Mouse (Mus musculus) ovary, postnatal 10 days (tissue): ENCODE results near the gene Lrrc29.
"Not testable (repeated sequence)": the region's sequence is repeated elsewhere in the genome, so short reads cannot be mapped to it uniquely, and the experiment has no call there.

Source experiments
- DNase-seq: peaks from one replicate; pipeline ENCODE4 v3.0.0; 2022; ENCODE audit warnings: low spot score

Gene Lrrc29

DNA sequence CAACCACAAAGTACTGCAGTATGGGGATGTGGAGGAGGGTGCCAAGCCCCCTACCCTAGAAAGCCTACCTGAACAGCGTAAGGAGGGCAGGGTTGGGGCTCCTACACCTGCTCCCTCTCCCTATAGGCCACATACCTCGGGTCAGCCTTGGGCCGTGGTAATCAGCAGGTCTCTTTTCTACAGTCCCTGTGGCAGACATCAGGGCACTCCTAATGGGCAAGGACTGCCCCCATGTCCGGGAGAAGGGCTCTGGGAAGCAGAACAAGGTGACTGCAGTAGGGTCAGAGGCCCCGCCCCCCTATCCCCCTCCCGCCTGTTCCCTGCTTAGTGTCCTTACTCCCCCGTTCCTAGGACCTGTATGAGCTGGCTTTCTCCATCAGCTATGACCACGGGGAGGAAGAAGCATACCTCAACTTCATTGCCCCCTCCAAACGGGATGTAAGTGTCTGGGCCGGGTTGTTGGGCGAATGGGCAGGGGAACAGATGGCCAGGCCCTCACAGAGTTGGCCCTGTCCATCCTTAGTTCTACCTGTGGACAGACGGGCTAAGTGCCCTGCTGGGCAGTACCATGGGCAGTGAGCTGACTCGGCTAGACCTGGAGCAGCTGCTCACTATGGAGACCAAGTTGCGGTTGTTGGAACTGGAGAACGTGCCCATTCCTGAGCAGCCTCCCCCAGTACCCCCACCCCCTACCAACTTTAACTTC lies 16.8 kb downstream of the Lrrc29 start:
- DNase-seq, result no peak

DNA sequence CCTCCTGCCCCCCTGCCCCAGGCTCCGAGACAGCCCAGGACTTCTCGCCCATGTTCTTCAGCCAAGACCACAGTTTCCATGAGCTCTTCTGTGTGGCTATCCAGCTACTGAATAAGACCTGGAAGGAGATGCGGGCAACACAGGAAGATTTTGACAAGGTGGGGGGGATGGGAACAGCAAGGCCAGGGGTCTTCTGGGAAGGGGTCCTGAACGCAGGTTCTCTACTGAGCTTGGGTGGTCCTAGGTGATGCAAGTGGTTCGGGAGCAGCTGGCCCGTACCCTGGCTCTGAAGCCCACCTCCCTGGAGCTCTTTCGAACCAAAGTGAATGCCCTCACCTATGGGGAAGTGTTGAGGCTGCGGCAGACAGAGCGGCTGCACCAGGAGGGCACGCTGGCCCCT lies 17.6 kb downstream of the Lrrc29 start:
- no peak for DNase-seq

DNA sequence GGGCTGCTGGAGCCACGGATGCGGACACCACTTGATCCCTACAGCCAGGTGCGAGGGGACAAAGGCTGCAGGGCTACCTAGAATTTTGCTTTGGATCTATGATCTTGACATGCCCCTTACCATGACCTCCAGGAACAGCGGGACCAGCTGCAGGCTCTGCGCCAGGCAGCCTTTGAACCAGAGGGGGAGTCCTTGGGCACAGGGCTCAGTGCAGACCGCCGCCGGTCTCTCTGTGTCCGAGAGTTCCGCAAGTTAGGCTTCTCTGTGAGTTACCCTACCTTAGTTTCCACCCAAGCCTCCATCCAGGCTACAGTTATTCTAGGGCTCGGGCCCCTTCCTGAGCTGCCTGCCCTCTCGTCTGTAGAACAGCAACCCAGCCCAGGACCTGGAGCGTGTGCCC lies 18.4 kb downstream of the Lrrc29 start:
- no peak for DNase-seq

DNA sequence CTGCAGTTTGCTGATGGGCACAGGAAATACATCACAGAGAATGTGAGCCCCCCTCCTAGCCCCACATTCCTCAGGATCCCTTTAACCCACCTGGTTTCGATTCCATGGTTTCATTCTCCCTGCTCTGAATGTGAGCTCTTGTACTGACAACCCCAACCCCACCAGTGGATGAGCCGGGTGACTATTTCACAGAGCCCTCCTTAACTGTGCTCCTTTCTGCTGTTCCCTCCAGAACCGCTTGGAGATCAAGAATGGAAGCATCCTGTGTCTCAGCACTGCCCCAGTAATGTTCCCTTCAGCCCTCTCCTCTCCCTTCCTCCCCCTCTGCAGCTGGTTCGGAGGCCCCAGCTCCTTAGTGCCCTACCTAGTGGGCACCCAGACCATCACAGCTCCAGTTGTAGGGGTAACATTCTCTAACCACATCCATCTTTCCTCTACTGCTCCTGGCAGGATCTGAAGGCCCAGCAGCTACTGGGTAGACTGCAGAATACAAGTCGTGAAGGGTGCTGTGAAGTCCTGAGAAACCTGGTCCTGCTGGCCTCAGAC lies 19.9 kb downstream of the Lrrc29 start:
- no peak for DNase-seq

DNA sequence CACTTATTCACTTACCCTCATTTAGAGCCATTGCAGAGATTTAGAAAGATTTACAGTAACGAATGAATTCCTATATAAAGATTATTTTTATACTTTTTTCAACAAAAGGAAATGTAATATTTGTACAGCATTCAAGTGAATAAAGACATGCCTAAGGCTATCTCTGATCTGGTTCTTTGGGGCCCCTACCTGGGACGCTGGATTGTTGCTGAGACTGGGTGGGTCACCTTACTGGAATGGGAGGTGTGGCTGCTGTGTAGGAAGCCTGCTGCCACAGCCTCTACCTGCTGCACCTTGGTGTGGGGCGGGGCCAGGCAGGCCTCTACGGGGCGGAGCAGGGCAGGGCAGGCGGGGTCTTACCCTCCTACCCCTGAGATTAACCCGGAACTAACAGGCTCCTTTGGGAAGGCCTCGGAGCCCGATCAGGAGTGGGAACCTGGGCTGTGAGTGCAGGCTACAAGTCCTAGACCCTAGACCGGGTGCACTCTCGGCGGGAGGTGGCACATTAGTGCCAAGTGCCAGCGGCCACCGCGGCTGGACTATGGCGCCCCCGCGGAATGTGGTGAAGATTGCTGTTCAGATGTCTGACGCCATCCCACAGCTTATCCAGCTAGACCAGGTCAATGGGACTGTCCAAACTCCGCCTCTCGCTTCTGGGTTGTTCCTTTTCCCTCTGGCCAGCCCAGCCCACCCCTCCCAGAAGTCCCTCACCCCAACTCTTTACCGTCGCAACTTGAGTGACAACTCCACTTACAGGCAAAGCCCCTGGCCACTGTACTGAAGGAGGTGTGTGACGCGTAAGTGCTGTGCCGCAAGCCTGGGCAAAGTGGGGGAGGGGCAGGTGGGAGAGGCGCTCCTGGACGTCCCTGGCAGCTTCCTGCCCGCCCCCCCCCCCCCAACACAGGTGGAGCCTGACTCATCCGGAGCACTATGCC lies 20.6 kb downstream of the Lrrc29 start, which contains the start of gene Elmo3:
TSS of gene Elmo3 (plus strand) at position 391 of the 935 bp plus-strand sequence.
- peak; percentile 42 for DNase-seq

DNA sequence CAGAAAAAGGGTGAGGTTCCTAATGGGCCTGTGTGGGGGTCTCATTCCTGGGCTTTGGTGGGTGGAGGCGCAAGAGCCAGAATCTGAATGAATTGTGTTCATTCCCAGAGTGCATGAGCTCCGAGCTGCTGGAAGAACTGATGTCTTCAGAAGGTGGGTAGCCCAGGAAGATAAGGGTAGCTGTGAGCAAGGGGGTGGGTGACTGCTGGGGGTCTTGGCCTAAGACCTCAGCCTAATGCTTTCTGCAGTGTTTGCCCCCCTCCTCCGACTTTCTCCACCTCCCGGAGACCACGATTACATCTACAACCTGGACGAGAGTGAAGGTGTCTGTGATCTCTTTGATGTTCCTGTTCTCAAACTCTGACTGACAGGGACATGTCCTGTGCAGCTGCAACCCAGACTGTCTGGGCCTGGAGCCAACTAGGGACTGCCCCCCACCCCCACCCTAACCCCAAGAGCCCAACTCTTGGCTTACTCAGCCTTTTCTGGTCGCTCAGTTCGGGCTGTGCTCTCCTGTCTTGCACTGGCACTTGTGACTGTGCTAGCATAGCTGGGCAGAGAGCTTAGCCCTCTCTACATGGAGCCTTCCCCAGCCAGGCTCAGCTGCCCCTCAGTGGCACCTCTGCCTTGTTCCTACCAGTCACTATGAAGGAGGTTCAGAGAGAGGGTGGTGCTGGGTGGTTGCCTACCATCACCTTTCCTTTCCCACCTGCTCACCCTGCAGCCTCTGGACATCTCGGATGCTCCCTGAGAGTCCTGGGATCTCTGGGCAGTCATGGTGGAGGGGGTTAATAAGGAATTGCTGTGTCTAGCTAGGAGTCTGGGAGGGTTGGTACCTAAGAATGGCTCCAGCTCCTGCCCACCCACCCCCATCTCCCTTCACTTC lies 21.5 kb downstream of the Lrrc29 start:
- no peak for DNase-seq

DNA sequence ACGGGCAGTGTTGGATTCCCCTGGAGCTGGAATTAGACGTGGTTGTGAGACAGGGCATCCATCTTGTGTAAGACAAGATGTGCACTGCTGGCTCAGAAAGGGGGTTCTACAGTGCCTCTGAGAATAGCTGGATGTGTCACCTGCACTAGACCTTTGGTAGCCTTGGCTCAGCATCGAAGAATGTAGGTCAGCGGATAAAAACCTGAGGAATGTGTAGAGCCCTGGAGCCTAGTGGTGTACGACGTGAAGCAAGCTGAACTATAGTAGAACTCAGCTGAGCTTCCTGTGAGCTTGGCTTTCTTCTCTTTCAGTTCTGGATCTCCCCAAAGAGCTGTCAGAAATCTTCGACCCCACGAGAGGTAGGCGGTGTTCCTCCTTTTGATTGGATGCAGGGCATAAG lies 22.2 kb downstream of the Lrrc29 start:
- no peak for DNase-seq

DNA sequence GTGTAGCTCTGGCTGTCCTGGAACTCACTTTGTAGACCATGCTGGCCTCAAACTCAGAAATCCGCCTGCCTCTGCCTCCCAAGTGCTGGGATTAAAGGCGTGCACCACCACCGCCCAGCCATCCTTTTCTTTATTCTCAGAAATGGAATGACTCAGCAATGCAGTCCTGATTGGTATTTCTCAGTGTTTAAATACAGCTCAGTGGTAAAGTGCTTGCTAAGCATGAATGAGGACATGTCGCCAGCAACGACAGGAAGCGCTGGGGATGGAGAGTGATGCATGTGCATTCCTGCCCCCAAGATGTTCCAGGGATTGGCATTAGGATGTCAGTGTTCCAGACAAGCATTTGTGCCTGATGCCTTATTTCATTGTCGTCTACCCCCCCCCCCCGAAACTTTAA lies 22.7 kb downstream of the Lrrc29 start:
- no peak for DNase-seq

DNA sequence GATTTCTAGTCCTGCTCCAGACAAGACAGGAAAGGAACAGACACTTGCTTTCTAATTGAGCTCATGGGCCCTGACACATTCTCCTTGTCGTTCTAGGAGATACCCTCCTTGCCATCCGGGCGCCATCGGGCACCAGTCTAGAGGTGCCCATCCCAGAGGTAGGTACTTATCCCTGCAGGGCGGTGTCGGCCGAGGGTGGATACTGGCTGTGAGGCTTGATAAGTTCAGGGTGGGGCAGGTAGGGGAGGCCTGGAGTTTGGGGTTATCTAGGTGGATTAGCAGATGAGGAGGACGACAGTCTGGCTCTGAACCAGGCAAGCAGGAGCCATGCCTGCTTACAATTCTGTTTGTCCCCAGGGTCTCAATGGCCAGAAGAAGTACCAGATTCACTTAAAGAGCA lies 26.1 kb downstream of the Lrrc29 start:
- no peak for DNase-seq

DNA sequence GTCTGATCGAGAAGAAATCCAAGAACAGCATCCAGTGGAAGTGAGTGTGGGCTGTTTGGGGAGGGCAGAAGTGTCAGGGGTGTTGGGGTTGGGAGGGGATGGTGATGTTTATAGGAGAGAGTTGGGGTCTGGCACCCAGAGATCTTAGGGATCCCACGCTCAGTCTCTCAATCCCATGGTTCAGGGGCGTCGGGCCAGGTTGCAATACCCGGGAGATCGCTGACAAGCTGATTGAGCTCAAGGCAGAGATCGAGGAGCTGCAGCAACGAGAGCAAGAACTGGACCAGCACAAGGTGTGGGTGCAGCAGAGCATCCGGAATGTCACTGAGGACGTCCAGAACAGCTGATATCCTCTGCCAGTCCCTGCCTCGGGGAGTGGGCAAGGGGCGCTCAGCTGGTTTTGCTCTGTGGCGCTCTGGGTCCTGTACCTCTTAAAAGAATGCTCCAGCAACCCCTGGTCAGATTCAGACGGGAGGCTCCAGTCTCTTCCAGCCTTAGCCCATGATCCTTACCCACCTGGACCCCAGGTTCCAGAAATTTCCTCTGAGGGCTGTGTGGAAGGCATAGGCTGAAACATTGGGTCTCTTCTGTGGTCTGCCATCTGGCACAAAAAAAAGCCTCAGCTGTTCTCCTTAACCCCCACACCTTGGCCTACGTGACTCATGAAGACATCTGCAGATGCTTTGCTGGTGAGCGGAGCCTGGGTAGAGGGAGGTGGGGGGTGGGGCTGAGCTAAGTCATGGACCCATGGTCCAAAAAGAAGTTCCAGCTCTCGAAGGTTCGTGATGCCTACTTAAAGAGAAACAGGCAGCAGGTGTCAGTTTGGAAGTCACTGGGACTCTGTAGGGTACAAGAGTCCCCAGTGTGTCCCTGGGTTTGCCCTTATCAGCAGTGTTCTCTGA lies 27.5 kb downstream of the Lrrc29 start:
- DNase-seq, result no peak

DNA sequence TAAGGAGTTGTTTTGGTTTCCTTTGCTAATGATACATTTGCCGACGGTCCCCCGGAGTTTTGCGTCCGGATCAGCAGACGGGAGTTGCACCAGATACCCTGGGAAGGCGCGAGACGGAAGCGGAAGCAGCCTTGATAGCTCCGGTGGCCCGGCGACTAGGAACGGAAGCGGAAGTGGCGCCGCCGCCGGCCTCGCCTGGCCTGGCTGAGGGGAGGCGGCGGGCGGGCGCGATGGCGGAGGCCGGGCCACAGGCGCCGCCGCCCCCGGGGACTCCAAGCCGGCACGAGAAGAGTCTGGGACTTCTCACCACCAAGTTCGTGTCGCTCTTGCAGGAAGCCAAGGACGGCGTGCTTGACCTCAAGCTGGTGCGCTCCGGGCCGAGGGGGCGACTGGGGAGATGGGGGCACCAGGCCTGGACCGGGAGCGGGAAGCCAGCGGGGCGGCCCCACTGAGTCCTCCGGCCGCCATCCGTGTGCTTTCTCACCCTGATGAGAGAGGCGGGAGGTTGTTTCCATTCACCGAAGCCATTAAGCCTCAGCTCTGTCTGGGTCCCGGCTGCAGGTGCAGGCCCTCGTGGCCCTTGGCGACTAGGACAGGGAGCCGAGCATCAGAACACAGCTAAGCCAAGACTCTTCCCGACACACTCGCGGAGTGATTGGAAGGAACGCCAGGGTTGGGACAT lies 28.4 kb downstream of the Lrrc29 start, which contains the start of gene E2f4:
TSS of gene E2f4 (plus strand) at position 153 of the 682 bp plus-strand sequence.
- DNase-seq, result peak; percentile 60

DNA sequence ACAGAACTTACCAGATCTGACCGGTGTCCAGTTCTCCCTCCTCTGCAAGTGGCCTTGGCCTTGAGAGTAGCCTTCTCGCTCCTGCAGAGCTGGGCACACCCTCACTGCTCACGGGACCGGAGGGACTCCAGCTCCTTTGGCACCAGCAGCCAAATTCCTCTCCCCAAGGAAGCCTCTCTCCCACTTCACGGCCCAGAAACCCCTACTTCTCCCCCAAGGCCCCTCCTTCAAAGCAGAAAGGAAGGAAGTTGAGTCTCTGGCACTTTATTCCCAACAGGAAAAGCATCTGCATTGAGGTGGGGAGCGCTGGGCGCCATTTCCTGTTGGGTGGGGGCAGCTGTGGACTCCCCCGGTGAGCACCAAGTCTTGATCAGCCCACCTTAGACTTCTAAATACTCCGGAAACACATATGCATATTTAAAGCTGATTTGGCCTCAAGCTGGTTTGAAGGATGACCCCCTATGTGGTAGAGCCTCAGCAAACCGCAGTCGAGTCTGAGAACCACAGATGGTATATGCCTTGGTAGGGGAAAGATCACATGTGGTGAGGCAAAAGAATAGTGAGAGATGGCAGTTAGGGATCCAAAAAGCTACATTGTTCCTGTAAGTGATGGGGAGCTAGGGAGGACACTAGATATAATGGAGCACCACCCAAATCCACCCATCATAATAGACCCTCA lies 30.0 kb downstream of the Lrrc29 start, which contains the start of gene Exoc3l:
TSS of gene Exoc3l (minus strand) at position 207 of the 679 bp plus-strand sequence.
- no peak for DNase-seq

DNA sequence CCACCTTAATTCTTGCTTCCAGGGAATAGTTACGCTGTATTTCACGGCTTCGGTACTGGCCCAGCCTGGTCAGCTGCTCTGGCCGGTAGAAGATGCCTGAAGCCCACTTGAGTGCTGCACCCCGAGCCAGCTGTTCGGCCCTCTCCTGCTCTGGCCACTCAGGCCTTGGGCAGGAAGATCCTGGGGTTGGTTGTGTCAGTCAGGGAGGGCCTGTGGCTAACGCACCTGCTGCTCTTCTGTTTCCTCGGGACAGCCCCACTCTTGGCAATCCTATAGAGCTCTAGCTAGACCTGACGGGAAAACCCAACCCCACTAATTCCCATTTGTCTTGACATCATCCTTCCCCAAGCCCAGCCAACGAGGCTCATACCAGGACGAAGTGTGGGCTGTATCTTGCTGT lies 30.8 kb downstream of the Lrrc29 start:
- DNase-seq, result no peak

DNA sequence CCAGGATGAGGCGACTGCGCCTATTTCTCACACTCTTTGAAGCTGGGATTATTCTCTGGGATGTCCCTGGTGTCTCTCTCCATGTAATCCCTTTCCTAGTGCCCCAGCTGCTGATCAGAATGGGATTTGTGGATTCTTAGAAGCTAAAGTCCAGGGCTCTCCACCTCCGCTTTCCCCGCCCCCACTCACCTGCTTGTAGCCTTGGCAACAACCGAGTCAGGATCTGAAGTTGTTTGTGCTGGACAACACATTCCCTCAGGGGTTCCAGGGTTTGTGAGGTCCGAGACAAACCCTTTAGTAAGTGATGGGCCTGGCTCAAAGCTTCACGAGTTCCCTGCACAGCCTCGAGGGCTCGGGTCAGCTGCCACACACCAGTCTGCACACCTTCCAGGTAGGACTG lies 31.3 kb downstream of the Lrrc29 start:
- DNase-seq, result no peak

DNA sequence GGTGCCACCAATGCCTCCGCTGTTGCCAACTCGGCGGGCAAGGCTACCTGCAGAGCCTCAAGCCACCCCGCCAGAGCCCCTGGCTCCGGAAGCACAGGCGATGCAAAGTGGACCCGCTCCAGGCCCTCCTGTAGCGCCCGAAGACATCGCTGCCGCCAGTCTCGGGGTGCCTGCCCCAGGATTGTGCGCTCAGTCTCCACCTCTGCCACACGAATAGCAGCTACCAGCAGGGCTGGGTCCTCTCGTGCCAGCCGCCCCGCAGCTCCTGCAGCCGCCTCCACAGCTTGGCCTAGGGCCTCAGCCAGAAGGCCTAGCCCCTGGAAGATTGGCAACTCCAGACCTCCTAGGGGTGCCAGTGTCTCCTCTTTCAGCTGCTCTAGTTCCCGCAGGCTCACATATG lies 32.7 kb downstream of the Lrrc29 start:
- DNase-seq, result no peak

DNA sequence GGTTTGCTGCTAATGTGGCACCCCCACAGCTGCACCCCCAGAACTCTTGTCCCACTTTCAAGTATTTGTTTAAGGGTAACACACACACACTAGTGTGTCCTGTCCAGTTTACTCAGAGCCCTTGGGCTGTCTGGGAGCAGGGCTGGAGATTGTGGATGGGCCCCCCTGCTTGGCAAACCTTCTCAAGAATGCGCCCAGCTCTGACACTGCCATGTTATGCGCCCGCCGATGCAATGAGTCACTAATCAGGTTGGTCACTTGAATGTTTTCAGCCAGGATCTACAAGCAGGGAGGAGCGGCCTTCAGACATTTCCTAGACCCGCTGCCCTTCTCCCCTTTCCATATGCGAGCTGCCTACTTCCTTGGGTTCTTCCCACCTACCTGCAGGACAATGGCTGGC lies 33.6 kb downstream of the Lrrc29 start:
- no peak for DNase-seq

DNA sequence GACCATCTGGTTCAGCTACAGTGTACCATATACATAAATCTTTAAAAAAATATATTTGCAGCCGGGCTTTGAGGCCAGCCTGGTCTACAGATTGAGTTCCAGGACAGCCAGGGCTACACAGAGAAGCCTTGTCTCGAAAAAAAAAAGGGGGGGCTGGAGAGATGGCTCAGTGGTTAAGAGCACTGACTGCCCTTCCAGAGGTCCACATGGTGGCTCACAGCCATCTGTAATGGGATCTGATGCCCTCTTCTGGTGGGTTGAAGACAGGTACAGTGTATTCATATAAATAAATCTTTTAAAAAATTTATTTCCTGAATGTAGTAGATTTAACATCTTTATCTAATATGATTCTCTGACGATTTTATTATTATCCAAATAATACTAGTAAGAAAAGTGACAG lies 34.3 kb downstream of the Lrrc29 start:
- DNase-seq, result not testable (repeated sequence)

DNA sequence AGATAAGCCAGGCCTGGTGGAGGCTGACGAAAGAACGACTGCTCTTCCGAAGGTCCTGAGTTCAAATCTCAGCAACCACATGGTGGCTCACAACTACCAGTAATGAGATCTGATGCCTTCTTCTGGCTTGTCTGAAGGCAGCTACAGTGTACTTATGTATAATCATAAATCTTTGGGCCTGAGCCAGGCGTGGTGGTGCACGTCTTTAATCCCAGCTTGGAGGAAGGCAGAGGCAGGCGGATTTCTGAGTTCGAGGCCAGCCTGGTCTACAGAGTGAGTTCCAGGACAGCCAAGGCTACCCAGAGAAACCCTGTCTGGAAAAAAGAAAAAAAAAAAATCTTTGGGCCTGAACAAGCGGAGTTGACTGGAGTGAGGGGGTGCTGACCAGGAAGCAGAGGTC lies 34.7 kb downstream of the Lrrc29 start:
- not testable (repeated sequence) for DNase-seq

DNA sequence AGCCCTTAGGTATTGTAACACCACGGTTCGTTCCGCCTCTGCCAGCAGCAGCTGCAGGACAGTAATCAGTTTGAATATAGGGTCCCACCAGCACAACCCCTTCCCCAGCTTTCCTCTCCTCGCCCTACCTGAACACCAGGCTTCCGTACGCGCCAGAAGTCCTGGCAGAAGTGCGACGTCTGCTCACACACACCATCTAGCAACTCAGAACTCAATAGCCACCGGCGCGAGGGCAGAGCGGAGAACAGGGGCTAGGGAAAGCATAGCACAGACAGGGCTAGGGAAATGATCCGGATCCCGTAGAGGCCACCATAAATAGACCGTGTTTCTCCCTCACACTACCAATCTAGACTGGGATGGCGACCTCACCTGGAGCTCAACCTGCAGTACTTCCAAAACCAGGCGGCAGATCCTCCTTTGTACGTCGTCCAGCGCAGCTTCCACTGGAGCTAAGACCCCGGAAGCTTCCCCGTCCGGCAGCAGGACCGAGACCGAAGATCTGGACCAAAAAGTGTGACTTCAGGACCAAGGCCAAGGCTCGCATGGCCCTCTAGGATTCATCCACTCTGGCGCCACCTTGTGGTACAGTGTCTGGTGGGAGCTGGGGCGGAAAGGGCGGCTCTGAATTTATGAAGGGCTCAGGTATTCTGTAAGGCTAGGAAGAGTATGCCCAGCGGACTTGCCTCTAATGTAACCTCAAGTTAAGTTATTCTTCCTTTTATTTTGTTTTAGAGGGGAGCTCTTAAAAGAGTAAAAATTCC lies 35.3 kb downstream of the Lrrc29 start:
- DNase-seq, result peak; percentile 90
